Mouse (Mus musculus): ENCODE measurements around the gene Alkbh4. TPM values are rescaled to one million over a fixed set of nuclear protein-coding genes. Genes with fewer than 3 reads are reported as not detected.
"Not testable (repeated sequence)": the region's sequence is repeated elsewhere in the genome, so short reads cannot be mapped to it uniquely, and the experiment has no call there.

The Alkbh4 gene
- polyA plus RNA-seq, 1 experiment from 2014 or later = 18.0 TPM

- H3K27ac ChIP-seq; H3K27me3 ChIP-seq; H3K4me3 ChIP-seq; H3K4me2 ChIP-seq; H3K9ac ChIP-seq; H3K36me3 ChIP-seq; ATAC-seq (ENCODE audit: borderline replicate concordance, extremely low read depth, low FRiP score, low TSS enrichment); H3K9me3 ChIP-seq: not testable (repeated sequence)
- WGBS = 47% methylated on average over 4 of the region's 4 CpGs
- H3K4me1 ChIP-seq = peaks cover 18% of the 10 kb centered on the region
These were observed 22.4 kb upstream of the Alkbh4 start for GRCm38 (mm10) chr5:136113546-136113945.

GRCm38 (mm10) chr5:136115891-136116783, 19.8 kb upstream of the Alkbh4 start, which contains the start of gene Polr2j:
TSS of gene Polr2j (plus strand) at chr5:136116631.
- Histone ChIP-seq H3K36me3 (peaks cover 17% of the 10 kb centered on the region), H3K4me3 (peak within 1 kb of the TSS; percentile 86), H3K9ac (peak within 1 kb of the TSS; percentile 89), H3K4me1 (peaks cover 18% of the 10 kb centered on the region), H3K27ac (no peak within 1 kb of the TSS), H3K9me3 (no peaks in the 10 kb centered on the region), H3K27me3 (no peaks in the 10 kb centered on the region), H3K4me2 (peak within 1 kb of the TSS; percentile 67)
- WGBS = 3% methylated on average over 42 of the region's 42 CpGs
- ATAC-seq (ENCODE audit: borderline replicate concordance, extremely low read depth, low FRiP score, low TSS enrichment) = peak; percentile 96

GRCm38 (mm10) chr5:136116784-136117112, 19.2 kb upstream of the Alkbh4 start:
- Histone ChIP-seq H3K4me2 (peak overlapping the region; percentile 67), H3K36me3 (peaks cover 23% of the 10 kb centered on the region), H3K27ac (no peak overlapping the region), H3K9me3 (no peaks in the 10 kb centered on the region), H3K4me3 (peak overlapping the region; percentile 86), H3K27me3 (no peaks in the 10 kb centered on the region), H3K4me1 (peaks cover 18% of the 10 kb centered on the region), H3K9ac (peak overlapping the region; percentile 89)
- under 1% methylated on average over 22 of the region's 22 CpGs for WGBS
- peak; percentile 35; the same call in 1 of the 2 replicates for ATAC-seq (ENCODE audit: borderline replicate concordance, extremely low read depth, low FRiP score, low TSS enrichment)

GRCm38 (mm10) chr5:136122165-136122564, 13.8 kb upstream of the Alkbh4 start:
- Histone ChIP-seq H3K9ac (no peak overlapping the region), H3K4me3 (no peak overlapping the region), H3K9me3 (no peaks in the 10 kb centered on the region), H3K36me3 (peaks cover 60% of the 10 kb centered on the region), H3K27me3 (no peaks in the 10 kb centered on the region), H3K4me2 (no peak overlapping the region), H3K4me1 (peaks cover 11% of the 10 kb centered on the region), H3K27ac (no peak overlapping the region)
- 84% methylated on average over 10 of the region's 10 CpGs for WGBS
- no peak for ATAC-seq (ENCODE audit: borderline replicate concordance, extremely low read depth, low FRiP score, low TSS enrichment)

GRCm38 (mm10) chr5:136136292-136136990, 495 bp downstream of the Alkbh4 start:
- Histone ChIP-seq H3K4me2 (peak overlapping the region; percentile 73), H3K4me1 (peaks cover 20% of the 10 kb centered on the region), H3K9me3 (no peaks in the 10 kb centered on the region), H3K36me3 (peaks cover 30% of the 10 kb centered on the region), H3K9ac (peak overlapping the region; percentile 63), H3K27ac (peak overlapping the region; percentile 55), H3K27me3 (no peaks in the 10 kb centered on the region), H3K4me3 (peak overlapping the region; percentile 72)
- ATAC-seq (ENCODE audit: borderline replicate concordance, extremely low read depth, low FRiP score, low TSS enrichment) = no peak
- 5% methylated on average over 20 of the region's 20 CpGs for WGBS

GRCm38 (mm10) chr5:136137658-136138274, 1.8 kb downstream of the Alkbh4 start:
- no peak for ATAC-seq (ENCODE audit: borderline replicate concordance, extremely low read depth, low FRiP score, low TSS enrichment)
- H3K36me3 ChIP-seq = peaks cover 39% of the 10 kb centered on the region
- H3K4me3 ChIP-seq = peak overlapping the region; percentile 72; the same call in 1 of the 2 replicates
- H3K4me1 ChIP-seq = peaks cover 20% of the 10 kb centered on the region
- no peaks in the 10 kb centered on the region for H3K9me3 ChIP-seq
- no peaks in the 10 kb centered on the region for H3K27me3 ChIP-seq
- 68% methylated on average over 13 of the region's 13 CpGs for WGBS
- H3K9ac ChIP-seq = no peak overlapping the region
- no peak overlapping the region for H3K27ac ChIP-seq
- H3K4me2 ChIP-seq = 0 out of 2 replicates have a peak overlapping the region, but pooled peaks have one; percentile 73

GRCm38 (mm10) chr5:136139393-136139792, 3.4 kb downstream of the Alkbh4 start:
- no peak for ATAC-seq (ENCODE audit: borderline replicate concordance, extremely low read depth, low FRiP score, low TSS enrichment)

GRCm38 (mm10) chr5:136140057-136140482, 4.1 kb downstream of the Alkbh4 start:
- H3K4me1 ChIP-seq = peaks cover 13% of the 10 kb centered on the region
- H3K9ac ChIP-seq = no peak overlapping the region
- H3K27ac ChIP-seq = no peak overlapping the region
- H3K27me3 ChIP-seq = no peaks in the 10 kb centered on the region
- H3K4me2 ChIP-seq = no peak overlapping the region
- 94% methylated on average over 10 of the region's 10 CpGs for WGBS
- H3K9me3 ChIP-seq = no peaks in the 10 kb centered on the region
- H3K36me3 ChIP-seq = peaks cover 34% of the 10 kb centered on the region
- ATAC-seq (ENCODE audit: borderline replicate concordance, extremely low read depth, low FRiP score, low TSS enrichment) = no peak
- no peak overlapping the region for H3K4me3 ChIP-seq

More at GRCm38 (mm10) chr5:136139393-136139792, 3.4 kb downstream of the Alkbh4 start:
- H3K4me3 ChIP-seq = no peak overlapping the region
- no peaks in the 10 kb centered on the region for H3K9me3 ChIP-seq
- 91% methylated on average over 13 of the region's 13 CpGs for WGBS
- H3K4me2 ChIP-seq = no peak overlapping the region
- no peak overlapping the region for H3K9ac ChIP-seq
- peaks cover 20% of the 10 kb centered on the region for H3K4me1 ChIP-seq
- H3K27me3 ChIP-seq = no peaks in the 10 kb centered on the region
- H3K36me3 ChIP-seq = peaks cover 34% of the 10 kb centered on the region
- no peak overlapping the region for H3K27ac ChIP-seq

- 79% methylated on average over 5 of the region's 5 CpGs for WGBS
- Histone ChIP-seq H3K36me3 (peaks cover 34% of the 10 kb centered on the region), H3K27ac (no peak overlapping the region), H3K4me3 (no peak overlapping the region), H3K4me2 (no peak overlapping the region), H3K27me3 (no peaks in the 10 kb centered on the region), H3K4me1 (no peaks in the 10 kb centered on the region), H3K9me3 (no peaks in the 10 kb centered on the region), H3K9ac (no peak overlapping the region)
- ATAC-seq (ENCODE audit: borderline replicate concordance, extremely low read depth, low FRiP score, low TSS enrichment) = no peak
These were observed 6.8 kb downstream of the Alkbh4 start for GRCm38 (mm10) chr5:136142746-136143145.

GRCm38 (mm10) chr5:136143161-136143755, 7.3 kb downstream of the Alkbh4 start:
- Histone ChIP-seq H3K4me2 (no peak overlapping the region), H3K4me1 (no peaks in the 10 kb centered on the region), H3K27ac (no peak overlapping the region), H3K4me3 (no peak overlapping the region), H3K27me3 (no peaks in the 10 kb centered on the region), H3K9ac (no peak overlapping the region), H3K36me3 (peaks cover 34% of the 10 kb centered on the region), H3K9me3 (no peaks in the 10 kb centered on the region)
- WGBS = 86% methylated on average over 6 of the region's 6 CpGs
- no peak for ATAC-seq (ENCODE audit: borderline replicate concordance, extremely low read depth, low FRiP score, low TSS enrichment)

GRCm38 (mm10) chr5:136144606-136145430, 8.9 kb downstream of the Alkbh4 start:
- Histone ChIP-seq H3K27ac (no peak overlapping the region), H3K4me2 (no peak overlapping the region), H3K4me3 (no peak overlapping the region), H3K27me3 (no peaks in the 10 kb centered on the region), H3K9me3 (no peaks in the 10 kb centered on the region), H3K9ac (no peak overlapping the region), H3K36me3 (peaks cover 25% of the 10 kb centered on the region), H3K4me1 (no peaks in the 10 kb centered on the region)
- WGBS = 48% methylated on average over 12 of the region's 12 CpGs
- ATAC-seq (ENCODE audit: borderline replicate concordance, extremely low read depth, low FRiP score, low TSS enrichment) = no peak
